Mouse (Mus musculus) thymus, adult 2 months (tissue): ENCODE data around the gene 6030468B19Rik. TPM values are rescaled to one million over a fixed set of nuclear protein-coding genes. Genes with fewer than 3 reads are reported as not detected.
A peak's percentile ranks its signal among the peaks of the same experiment; 100 is the strongest.

ENCODE experiments used
- DNase-seq: peaks from one replicate; pipeline ENCODE4 v3.0.0; 2021
- H3K27ac ChIP-seq: fragments of 200-500 bp; 2 replicates; pipeline ENCODE4 v1.5.1; 2012; ENCODE audit warnings: low read length, control low read depth; ENCODE audit not compliant: control insufficient read depth, insufficient read depth
- H3K27me3 ChIP-seq: fragments of 200-500 bp; 2 replicates; pipeline ENCODE4 v1.6.1; 2012; ENCODE audit warnings: mild to moderate bottlenecking, low read length, moderate library complexity, mixed read lengths; ENCODE audit not compliant: control insufficient read depth, insufficient read depth
- H3K36me3 ChIP-seq: fragments of 200-500 bp; 2 replicates; pipeline ENCODE4 v1.6.1; 2012; ENCODE audit warnings: mild to moderate bottlenecking, low read length, moderate library complexity; ENCODE audit not compliant: control insufficient read depth, insufficient read depth
- H3K4me1 ChIP-seq: fragments of 200-500 bp; replicated peaks from 2 replicates; pipeline ENCODE4 v1.6.1; 2012; ENCODE audit warnings: low read length; ENCODE audit not compliant: control insufficient read depth, insufficient read depth
- H3K4me3 ChIP-seq: fragments of 200-500 bp; 2 replicates; pipeline ENCODE4 v1.5.1; 2012; ENCODE audit warnings: mild to moderate bottlenecking, low read length, control low read depth, moderate library complexity; ENCODE audit not compliant: control insufficient read depth, insufficient read depth
- CTCF ChIP-seq: fragments of 200-500 bp; IDR thresholded peaks from 2 replicates; pipeline ENCODE4 v1.5.1; 2012; ENCODE audit warnings: mild to moderate bottlenecking, control low read depth, low read length, moderate library complexity, borderline replicate concordance; ENCODE audit not compliant: control insufficient read depth, poor library complexity, insufficient read depth; ENCODE audit errors: extremely low read depth
- POLR2A ChIP-seq: fragments of 200-500 bp; IDR thresholded peaks from 2 replicates; pipeline ENCODE4 v1.6.1; 2012; ENCODE audit warnings: mild to moderate bottlenecking, low read length, control low read depth, moderate library complexity; ENCODE audit not compliant: control insufficient read depth, poor library complexity, insufficient read depth; ENCODE audit errors: extremely low read depth
- WGBS: fragments of 180-500 bp; shearing (Covaris S2); methylation state at CpG from one replicate; pipeline ENCODE4 v1.1.7; 2018; 5-methylcytosine and 5-hydroxymethylcytosine counted together
- polyA plus RNA-seq: library from polyadenylated mRNA; depleted of rRNA; stranded (reverse); fragments of >200 nt; gene quantifications from 2 replicates; pipeline ENCODE4 v1.2.3, GENCODE M21; 2012

6030468B19Rik gene
- polyA plus RNA-seq, 1 experiment: 1.7 TPM

DNA sequence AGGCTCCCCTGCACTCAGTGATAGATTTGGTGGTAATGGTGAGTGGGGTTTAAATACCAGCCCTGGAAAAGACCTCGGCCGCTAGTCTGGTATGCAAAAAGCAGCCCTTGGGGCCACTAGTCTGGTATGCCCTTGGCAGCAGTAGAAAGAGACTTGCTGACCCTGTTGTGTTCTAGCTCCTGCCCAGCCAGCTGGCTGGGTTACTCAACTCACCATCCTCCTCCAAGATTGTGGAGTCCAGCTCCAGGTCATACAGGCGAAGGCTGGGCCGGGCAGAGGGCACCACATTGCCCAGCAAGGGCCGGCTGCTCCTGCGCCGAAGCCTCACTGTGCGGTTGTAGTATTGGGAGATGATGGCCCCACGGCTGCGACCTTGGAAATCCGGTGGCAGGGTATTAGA is 19.4 kb upstream of the 6030468B19Rik start:
- TF ChIP-seq CTCF: no peak
- no peak for TF ChIP-seq POLR2A
- H3K27me3 ChIP-seq: no peaks in the 10 kb centered on the region
- peaks cover 44% of the 10 kb centered on the region for H3K4me1 ChIP-seq
- no peak for DNase-seq
- peaks cover 23% of the 10 kb centered on the region for H3K36me3 ChIP-seq
- WGBS: 98% methylated on average over 11 of the region's 11 CpGs
- H3K4me3 ChIP-seq: no peak overlapping the region
- peak overlapping the region; percentile 85 for H3K27ac ChIP-seq

DNA sequence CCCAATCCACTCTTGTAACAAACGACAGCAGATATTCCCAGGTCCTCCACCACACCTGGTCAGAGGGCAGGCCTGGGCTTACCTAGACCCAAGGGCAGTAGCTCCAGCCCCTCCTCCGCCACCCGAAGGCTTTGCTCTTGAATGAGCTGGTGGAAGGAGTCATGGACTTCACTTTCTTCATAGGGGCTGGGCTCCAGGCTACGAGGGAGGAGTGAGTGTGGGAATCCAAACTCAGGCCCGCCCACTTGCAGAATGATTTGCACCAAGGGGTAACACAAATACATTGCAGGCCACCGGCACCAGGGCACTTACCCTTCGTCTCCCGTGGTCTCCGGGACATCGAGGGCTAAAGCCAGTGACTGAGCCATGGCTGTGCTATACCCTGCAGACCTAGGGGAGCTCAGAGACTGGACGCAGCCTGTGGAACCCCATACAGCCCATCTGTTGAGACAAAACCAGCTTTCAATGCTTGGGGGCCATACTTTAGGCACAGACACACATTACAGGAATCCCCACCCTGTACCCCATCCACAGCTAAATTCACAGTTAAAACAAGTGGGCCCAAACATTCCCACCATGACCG is 18.5 kb upstream of the 6030468B19Rik start:
- peaks cover 18% of the 10 kb centered on the region for H3K36me3 ChIP-seq
- H3K27ac ChIP-seq: peak overlapping the region; percentile 99
- peaks cover 51% of the 10 kb centered on the region for H3K4me1 ChIP-seq
- no peak for DNase-seq
- no peaks in the 10 kb centered on the region for H3K27me3 ChIP-seq
- H3K4me3 ChIP-seq: peak overlapping the region; percentile 99
- no peak for TF ChIP-seq CTCF
- TF ChIP-seq POLR2A: no peak
- 45% methylated on average over 12 of the region's 12 CpGs for WGBS

DNA sequence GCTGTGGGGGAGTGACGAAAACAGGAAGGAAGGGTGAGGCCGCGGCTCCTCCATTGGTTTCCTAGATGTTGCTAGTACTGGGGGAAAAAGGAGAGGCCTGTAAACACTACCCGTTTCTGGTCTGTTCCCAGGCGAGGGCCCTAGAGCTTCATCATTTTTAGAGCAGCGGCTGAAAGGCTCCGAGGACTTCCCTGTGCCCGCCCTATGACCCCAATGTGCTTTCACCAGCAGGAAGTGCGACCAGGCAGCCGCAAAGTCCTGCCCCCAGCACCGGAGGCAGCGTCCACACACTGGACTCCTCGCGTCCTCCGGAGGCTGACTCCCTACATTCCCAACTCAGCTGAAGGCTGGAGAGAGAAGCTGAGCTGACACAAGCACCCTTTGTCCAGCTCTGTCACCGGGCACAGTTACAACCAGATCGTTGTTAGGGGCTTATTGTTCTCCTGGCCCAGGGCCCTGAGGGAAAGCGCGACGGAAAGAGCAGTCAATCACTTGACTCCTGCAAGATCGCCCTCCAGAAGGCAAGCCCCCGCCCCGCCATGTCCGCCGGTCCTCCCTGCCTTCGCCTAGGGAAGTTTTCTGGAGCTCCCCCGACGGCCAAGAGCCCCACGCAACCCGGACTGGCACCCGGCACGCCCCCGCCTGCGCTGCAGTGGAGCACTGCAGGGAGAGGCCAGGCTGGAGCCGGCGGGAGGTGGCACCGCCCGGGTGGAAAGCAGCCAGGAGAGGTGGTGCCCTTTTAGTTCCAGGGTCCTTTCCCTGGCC is 17.8 kb upstream of the 6030468B19Rik start:
- Histone ChIP-seq H3K4me1 (peaks cover 51% of the 10 kb centered on the region), H3K27me3 (no peaks in the 10 kb centered on the region), H3K36me3 (peaks cover 13% of the 10 kb centered on the region), H3K27ac (peak overlapping the region; percentile 99), H3K4me3 (peak overlapping the region; percentile 99)
- TF ChIP-seq POLR2A: 0 out of 2 replicates have a peak, but pooled peaks have one; percentile 29
- no peak for TF ChIP-seq CTCF
- DNase-seq: peak; percentile 58
- under 1% methylated on average over 38 of the region's 38 CpGs for WGBS

DNA sequence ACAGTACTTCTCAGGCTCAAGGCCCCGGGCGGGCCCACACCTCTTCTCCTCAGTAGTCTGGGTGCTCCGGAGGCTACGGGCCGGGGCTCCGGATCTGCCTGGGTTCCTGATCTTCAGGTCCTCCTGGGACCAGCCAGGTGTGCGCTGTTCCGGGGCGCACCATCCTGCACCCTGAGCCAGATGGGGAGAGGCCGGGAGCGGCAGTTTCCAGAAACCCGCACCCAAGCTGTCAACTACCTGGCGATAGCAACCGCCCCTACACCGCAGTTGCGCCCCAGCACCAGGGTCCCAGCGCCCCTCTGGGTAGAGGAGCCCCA is 17.3 kb upstream of the 6030468B19Rik start:
- no peak for DNase-seq
- Histone ChIP-seq H3K27me3 (no peaks in the 10 kb centered on the region), H3K36me3 (peaks cover 13% of the 10 kb centered on the region), H3K4me3 (peak overlapping the region; percentile 99), H3K4me1 (peaks cover 56% of the 10 kb centered on the region), H3K27ac (peak overlapping the region; percentile 99)
- TF ChIP-seq POLR2A (no peak), CTCF (no peak)
- 0% methylated on average over 17 of the region's 17 CpGs for WGBS

DNA sequence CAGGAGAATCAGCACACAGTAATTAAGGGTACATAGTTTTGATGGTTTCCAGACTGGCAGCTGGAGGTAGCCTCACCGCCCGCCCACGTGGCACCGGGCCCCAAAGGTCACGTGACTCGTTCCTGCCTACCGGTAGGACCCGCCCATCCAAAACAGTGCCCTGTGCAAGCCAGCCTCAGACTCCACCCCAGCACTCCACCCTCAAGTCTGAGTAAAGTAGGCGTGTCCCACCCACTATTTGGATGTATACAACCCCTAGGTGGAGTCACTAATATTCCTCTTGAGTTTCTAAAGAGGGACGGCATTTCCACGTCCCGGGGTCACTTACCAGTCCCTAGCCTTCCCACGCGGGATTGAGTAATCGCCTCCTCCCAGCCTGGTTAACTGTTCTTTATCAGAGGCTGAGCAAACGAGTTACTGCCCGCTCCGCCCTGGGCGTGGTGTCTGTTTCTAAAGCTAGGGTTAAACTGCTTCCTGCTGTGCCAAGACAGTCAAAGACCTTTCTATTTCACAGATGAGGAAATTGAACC is 16.8 kb upstream of the 6030468B19Rik start:
- DNase-seq: peak; percentile 93
- TF ChIP-seq CTCF: 0 out of 2 replicates have a peak, but pooled peaks have one; percentile 34
- peak; percentile 68; the same call in 1 of the 2 replicates for TF ChIP-seq POLR2A
- Histone ChIP-seq H3K4me1 (peaks cover 58% of the 10 kb centered on the region), H3K4me3 (peak overlapping the region; percentile 99), H3K27ac (peak overlapping the region; percentile 99), H3K36me3 (peaks cover 12% of the 10 kb centered on the region), H3K27me3 (no peaks in the 10 kb centered on the region)
- WGBS: under 1% methylated on average over 19 of the region's 19 CpGs

DNA sequence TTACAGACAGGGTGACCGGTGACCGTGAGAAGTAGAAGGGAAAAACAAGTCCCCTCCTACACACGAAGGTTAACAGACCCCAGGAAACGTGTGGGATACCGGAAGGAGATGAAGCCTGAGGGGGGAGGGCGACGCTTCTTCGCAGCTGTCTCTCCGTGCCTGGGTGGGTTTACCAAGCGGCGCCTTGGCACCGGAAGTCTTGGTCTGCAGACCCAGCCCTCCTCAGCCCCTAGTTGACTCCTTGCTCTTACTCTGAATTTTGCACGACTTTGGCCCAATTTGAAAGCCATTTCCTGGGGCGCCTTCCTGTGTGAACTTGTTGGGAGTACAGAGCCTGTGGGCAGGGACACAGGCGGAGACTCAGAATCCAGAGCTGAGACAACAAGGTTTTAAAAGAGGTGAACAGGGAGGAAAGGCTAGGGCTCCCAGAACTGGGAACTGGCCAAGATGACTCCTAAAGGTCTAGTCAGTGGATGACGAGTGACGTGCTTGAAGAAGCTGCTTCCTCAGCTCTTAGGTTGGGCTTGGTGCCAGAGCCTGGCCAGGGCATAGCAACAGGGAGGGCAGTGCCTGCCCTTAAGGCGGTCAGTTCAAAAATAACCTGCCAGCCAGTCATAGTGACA is 16.1 kb upstream of the 6030468B19Rik start:
- Histone ChIP-seq H3K36me3 (peaks cover 12% of the 10 kb centered on the region), H3K4me1 (peaks cover 52% of the 10 kb centered on the region), H3K27ac (peak overlapping the region; percentile 99), H3K27me3 (no peaks in the 10 kb centered on the region), H3K4me3 (peak overlapping the region; percentile 99)
- peak; percentile 84 for DNase-seq
- no peak for TF ChIP-seq CTCF
- TF ChIP-seq POLR2A: peak; percentile 53; the same call in 1 of the 2 replicates
- 1% methylated on average over 18 of the region's 18 CpGs for WGBS
